Mouse (Mus musculus) hindbrain, embryonic 12.5 days (tissue): ENCODE results near the gene Vmn1r215. TPM values are rescaled to one million over a fixed set of nuclear protein-coding genes. Genes with fewer than 3 reads are reported as not detected.
"Not testable (repeated sequence)": the region's sequence is repeated elsewhere in the genome, so short reads cannot be mapped to it uniquely, and the experiment has no call there.

Source experiments
- ATAC-seq: fragments of 200-750 bp; cut with Nextera tagmentation; 2 replicates; pipeline ENCODE4 v1.8.0; 2017; ENCODE audit warnings: moderate TSS enrichment; ENCODE audit not compliant: low FRiP score
- H3K27ac ChIP-seq: fragments of 300-500 bp; sonication (generic); 2 replicates; pipeline ENCODE4 v1.5.1; 2016; ENCODE audit warnings: mild to moderate bottlenecking
- H3K27me3 ChIP-seq: fragments of 300-500 bp; sonication (generic); 2 replicates; pipeline ENCODE4 v1.6.1; 2016; ENCODE audit warnings: mild to moderate bottlenecking
- H3K36me3 ChIP-seq: fragments of 300-500 bp; sonication (generic); 2 replicates; pipeline ENCODE4 v1.6.1; 2016; ENCODE audit warnings: mild to moderate bottlenecking
- H3K4me1 ChIP-seq: fragments of 300-500 bp; sonication (generic); 2 replicates; pipeline ENCODE4 v1.6.1; 2016
- H3K4me2 ChIP-seq: fragments of 300-500 bp; sonication (generic); replicated peaks from 2 replicates; pipeline ENCODE4 v1.6.1; 2016; ENCODE audit warnings: mild to moderate bottlenecking
- H3K4me3 ChIP-seq: fragments of 300-500 bp; sonication (generic); 2 replicates; pipeline ENCODE4 v1.5.1; 2016; ENCODE audit warnings: mild to moderate bottlenecking
- H3K9ac ChIP-seq: fragments of 300-500 bp; sonication (generic); 2 replicates; pipeline ENCODE4 v1.6.1; 2016; ENCODE audit warnings: mild to moderate bottlenecking, moderate library complexity
- H3K9me3 ChIP-seq: fragments of 300-500 bp; sonication (generic); replicated peaks from 2 replicates; pipeline ENCODE4 v1.6.1; 2016; ENCODE audit warnings: mild to moderate bottlenecking
- WGBS: fragments of 180-500 bp; shearing (Covaris S2); methylation state at CpG from one replicate; pipeline ENCODE4 v1.1.7; 2016; 5-methylcytosine and 5-hydroxymethylcytosine counted together
- polyA plus RNA-seq: library from polyadenylated mRNA; unstranded; fragments of >200 nt; fragmentation: Nextera tagmentation; extraction: Ambion mirVana; gene quantifications from 2 replicates; pipeline ENCODE4 v1.2.1, GENCODE M21; 2016

Gene Vmn1r215
- polyA plus RNA-seq, result not detected in 2 replicates

DNA sequence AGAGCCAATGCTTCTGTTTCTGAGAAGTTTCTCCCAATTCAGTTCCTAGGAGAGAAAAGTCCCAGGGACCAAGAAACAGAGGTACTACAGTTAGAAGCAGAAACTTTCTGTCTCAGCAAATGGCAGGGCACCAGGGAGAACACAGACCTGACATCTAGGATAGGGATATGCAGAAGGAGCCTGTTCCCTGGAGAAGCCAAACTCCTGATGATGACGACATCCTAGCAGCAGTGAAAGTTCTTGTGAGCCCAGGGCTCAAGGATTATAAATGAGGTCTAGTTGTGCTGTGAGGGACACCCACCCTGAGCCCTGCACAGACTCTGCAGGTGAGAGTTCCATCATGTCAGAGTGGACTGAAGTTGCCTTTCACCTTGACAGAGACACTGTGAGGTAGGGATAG is at the start of gene Vmn1r215:
Gene Vmn1r215, plus strand, starts transcription at position 301 of the 400 bp plus-strand sequence.
- no peaks in the 10 kb centered on the region for H3K4me1 ChIP-seq
- H3K9ac ChIP-seq, result no peak within 1 kb of the TSS
- ATAC-seq, result no peak
- H3K36me3 ChIP-seq, result no peaks in the 10 kb centered on the region
- 81% methylated on average over 1 of the region's 1 CpGs for WGBS
- no peak within 1 kb of the TSS for H3K4me2 ChIP-seq
- no peak within 1 kb of the TSS for H3K27ac ChIP-seq
- H3K9me3 ChIP-seq, result no peaks in the 10 kb centered on the region
- no peak within 1 kb of the TSS for H3K4me3 ChIP-seq
- no peaks in the 10 kb centered on the region for H3K27me3 ChIP-seq

DNA sequence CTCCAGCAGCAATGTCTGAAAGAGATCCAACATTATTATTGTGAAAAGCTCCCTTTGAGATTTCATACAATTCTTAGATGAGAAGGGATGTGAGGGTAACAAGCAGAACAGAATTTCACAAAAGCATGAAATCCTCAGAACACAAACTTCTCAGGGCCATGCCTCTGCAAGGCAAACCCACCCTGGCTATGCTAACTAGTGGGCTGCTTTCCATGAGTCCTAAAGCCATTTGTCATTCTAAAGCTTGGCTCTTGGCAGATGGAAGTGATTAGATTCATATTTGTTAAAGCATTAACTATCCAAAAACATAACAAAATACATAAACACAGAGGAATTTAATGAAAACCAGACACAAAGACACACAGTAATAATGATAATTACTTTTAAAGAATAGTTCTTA is 49.7 kb upstream of the Vmn1r215 start:
- Histone ChIP-seq H3K27ac (no peak overlapping the region), H3K9ac (no peak overlapping the region), H3K4me1 (no peaks in the 10 kb centered on the region), H3K4me3 (no peak overlapping the region), H3K36me3 (no peaks in the 10 kb centered on the region), H3K9me3 (no peaks in the 10 kb centered on the region), H3K27me3 (no peaks in the 10 kb centered on the region), H3K4me2 (no peak overlapping the region)
- no peak for ATAC-seq

DNA sequence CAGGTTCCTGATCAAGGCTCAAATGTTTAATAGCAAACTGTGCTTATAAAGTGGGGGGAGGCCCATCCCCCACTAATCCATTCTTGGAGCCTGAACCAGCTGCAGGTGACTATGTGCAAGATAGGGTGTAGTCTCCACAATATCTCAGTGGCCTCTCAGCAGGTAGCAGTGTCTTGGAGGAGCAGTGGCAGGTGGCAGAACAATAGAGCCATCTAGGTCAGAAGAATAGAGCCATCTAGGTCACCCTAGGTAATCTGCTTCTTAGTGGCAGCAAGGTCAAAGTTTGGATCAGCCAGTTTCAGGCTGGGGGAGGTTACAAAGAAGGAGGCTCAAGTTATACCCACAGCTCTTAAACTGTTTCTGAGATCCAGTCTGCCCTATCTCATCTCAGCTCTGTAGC is 43.0 kb upstream of the Vmn1r215 start:
- no peak overlapping the region for H3K9ac ChIP-seq
- no peak overlapping the region for H3K27ac ChIP-seq
- H3K4me1 ChIP-seq, result no peaks in the 10 kb centered on the region
- H3K27me3 ChIP-seq, result no peaks in the 10 kb centered on the region
- H3K9me3 ChIP-seq, result no peaks in the 10 kb centered on the region
- H3K4me2 ChIP-seq, result no peak overlapping the region
- H3K36me3 ChIP-seq, result no peaks in the 10 kb centered on the region
- no peak overlapping the region for H3K4me3 ChIP-seq
- ATAC-seq, result no peak

DNA sequence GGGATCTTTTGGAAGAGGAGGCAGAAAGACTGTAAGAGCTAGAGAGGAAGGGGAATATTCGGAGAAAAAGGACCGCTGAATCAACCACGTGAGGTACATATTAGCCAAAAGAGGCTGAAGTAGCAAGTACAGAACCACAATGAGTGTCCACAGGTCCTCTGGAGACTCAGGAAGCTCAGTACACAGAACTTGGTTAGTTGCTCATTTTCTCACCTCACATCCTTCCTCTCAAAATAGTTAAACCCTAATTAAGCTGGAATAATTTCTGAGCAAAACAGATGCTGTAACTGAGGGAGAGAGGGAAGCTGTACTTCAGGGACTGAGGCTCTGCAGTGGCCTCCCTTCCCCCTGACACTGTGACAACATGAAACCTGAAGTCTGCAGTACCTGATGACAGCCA is 37.7 kb upstream of the Vmn1r215 start, which contains the start of gene Vmn1r214:
Gene Vmn1r214, plus strand, starts transcription at position 301 of the 400 bp plus-strand sequence.
- Histone ChIP-seq H3K4me3 (no peak within 1 kb of the TSS), H3K27ac (no peak within 1 kb of the TSS), H3K4me2 (no peak within 1 kb of the TSS), H3K36me3 (no peaks in the 10 kb centered on the region), H3K9ac (no peak within 1 kb of the TSS), H3K4me1 (no peaks in the 10 kb centered on the region), H3K9me3 (no peaks in the 10 kb centered on the region), H3K27me3 (no peaks in the 10 kb centered on the region)
- ATAC-seq, result no peak
- WGBS, result 90% methylated on average over 3 of the region's 3 CpGs

- no peak overlapping the region for H3K4me3 ChIP-seq
- H3K27me3 ChIP-seq, result no peaks in the 10 kb centered on the region
- no peaks in the 10 kb centered on the region for H3K9me3 ChIP-seq
- WGBS, result 45% methylated on average over 1 of the region's 1 CpGs
- H3K4me2 ChIP-seq, result no peak overlapping the region
- H3K27ac ChIP-seq, result no peak overlapping the region
- no peak overlapping the region for H3K9ac ChIP-seq
- ATAC-seq, result no peak
- no peaks in the 10 kb centered on the region for H3K36me3 ChIP-seq
- no peaks in the 10 kb centered on the region for H3K4me1 ChIP-seq
Observed at GRCm38 (mm10) chr13:23057778-23058177, 10.0 kb upstream of the Vmn1r215 start.

GRCm38 (mm10) chr13:23069312-23069711 is 1.5 kb downstream of the Vmn1r215 start:
- WGBS, result 92% methylated on average over 2 of the region's 2 CpGs
- H3K27me3 ChIP-seq, result no peaks in the 10 kb centered on the region

DNA sequence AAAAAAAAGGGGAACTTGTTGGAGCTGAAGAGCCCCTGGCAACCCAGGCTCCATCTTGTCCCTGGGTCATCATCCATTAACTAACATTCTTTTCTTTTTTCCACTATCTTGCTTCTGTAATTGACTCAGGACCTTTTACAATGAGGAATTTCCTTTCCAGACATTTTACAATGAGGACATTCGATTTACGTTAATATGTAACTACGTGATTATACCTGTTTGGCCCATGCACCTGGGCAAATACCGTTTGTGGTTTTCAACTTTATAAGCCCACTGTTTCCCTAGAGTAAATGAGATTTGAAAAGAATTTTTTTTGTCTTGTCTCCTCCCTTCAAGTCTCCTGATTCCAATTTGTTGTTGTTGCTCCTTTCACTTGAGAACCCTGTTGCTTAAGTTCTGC is 26.6 kb downstream of the Vmn1r215 start:
- no peaks in the 10 kb centered on the region for H3K27me3 ChIP-seq
- H3K9me3 ChIP-seq, result no peaks in the 10 kb centered on the region
- H3K36me3 ChIP-seq, result no peaks in the 10 kb centered on the region
- H3K4me2 ChIP-seq, result no peak overlapping the region
- no peaks in the 10 kb centered on the region for H3K4me1 ChIP-seq
- no peak overlapping the region for H3K9ac ChIP-seq
- no peak for ATAC-seq
- H3K4me3 ChIP-seq, result no peak overlapping the region
- no peak overlapping the region for H3K27ac ChIP-seq
- WGBS, result 93% methylated on average over 4 of the region's 4 CpGs

More at GRCm38 (mm10) chr13:23069312-23069711, 1.5 kb downstream of the Vmn1r215 start:
- Histone ChIP-seq H3K4me3 (no peak overlapping the region), H3K36me3 (no peaks in the 10 kb centered on the region), H3K4me1 (no peaks in the 10 kb centered on the region), H3K9ac (no peak overlapping the region), H3K9me3 (no peaks in the 10 kb centered on the region), H3K27ac (no peak overlapping the region), H3K4me2 (no peak overlapping the region)
- ATAC-seq, result no peak

DNA sequence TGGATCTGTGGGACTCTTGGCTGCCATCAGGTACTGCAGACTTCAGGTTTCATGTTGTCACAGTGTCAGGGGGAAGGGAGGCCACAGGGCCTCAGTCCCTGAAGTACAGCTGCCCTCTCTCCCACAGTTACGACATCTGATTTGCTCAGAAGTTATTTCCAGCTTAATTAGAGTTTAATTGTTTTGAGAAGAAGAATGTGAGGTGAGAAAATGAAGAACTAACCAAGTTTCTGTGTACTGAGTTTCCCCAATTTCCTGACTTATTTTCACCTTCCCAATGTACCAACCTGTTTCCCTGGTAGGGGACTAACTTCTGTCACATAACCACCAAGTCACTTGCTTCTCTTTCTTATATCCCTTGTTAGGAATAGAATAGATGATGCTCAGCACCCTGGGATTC is 50.3 kb downstream of the Vmn1r215 start, which contains the start of gene Vmn1r217:
Gene Vmn1r217, minus strand, starts transcription at position 101 of the 400 bp plus-strand sequence.
- not testable (repeated sequence) for H3K36me3 ChIP-seq

DNA sequence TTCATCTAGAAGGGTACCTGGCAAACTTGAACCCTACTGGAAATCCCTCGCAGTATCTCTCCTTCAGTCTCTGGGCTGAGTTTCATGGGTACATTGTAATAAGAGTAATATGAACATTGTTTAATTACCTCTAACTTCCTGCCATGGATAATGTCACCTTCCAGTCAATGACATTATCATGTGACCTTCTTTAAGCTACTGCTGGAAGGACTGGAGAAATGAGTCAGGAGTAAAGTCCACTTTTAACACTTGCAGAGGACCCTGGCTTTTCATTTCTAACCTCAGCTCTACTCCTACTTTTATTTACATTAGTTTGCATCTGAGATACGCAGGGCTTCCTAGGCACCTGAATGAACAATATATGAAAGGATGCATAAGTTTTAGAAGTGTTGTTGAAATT is 52.8 kb downstream of the Vmn1r215 start:
- Histone ChIP-seq H3K27ac (no peak overlapping the region), H3K9ac (no peak overlapping the region), H3K27me3 (no peaks in the 10 kb centered on the region), H3K36me3 (no peaks in the 10 kb centered on the region), H3K4me3 (no peak overlapping the region), H3K4me2 (no peak overlapping the region), H3K9me3 (no peaks in the 10 kb centered on the region), H3K4me1 (no peaks in the 10 kb centered on the region)
- WGBS, result 87% methylated on average over 2 of the region's 2 CpGs
- ATAC-seq, result no peak

More for the DNA sequence above, 50.3 kb downstream of the Vmn1r215 start, which contains the start of gene Vmn1r217:
- H3K4me3 ChIP-seq, H3K27ac ChIP-seq, ATAC-seq, H3K4me2 ChIP-seq, H3K4me1 ChIP-seq, H3K27me3 ChIP-seq, H3K9ac ChIP-seq, H3K9me3 ChIP-seq: not testable (repeated sequence)
- 80% methylated on average over 1 of the region's 1 CpGs for WGBS

Other genes with a start within 250 kb of the Vmn1r215 start
- gene Vmn1r210, start 236.7 kb upstream of the Vmn1r215 start, polyA plus RNA-seq, result not detected in 2 replicates
- gene Vmn1r211, start 210.5 kb upstream of the Vmn1r215 start, polyA plus RNA-seq, result not detected in 2 replicates
- not detected in 2 replicates for gene Vmn1r212, start 183.8 kb upstream of the Vmn1r215 start, polyA plus RNA-seq
- gene Vmn1r213, start 60.4 kb upstream of the Vmn1r215 start, polyA plus RNA-seq, result not detected in 2 replicates
- gene Vmn1r214, start 37.6 kb upstream of the Vmn1r215 start, polyA plus RNA-seq, result not detected in 2 replicates
- gene Vmn1r217, start 50.2 kb downstream of the Vmn1r215 start, polyA plus RNA-seq, result not detected in 2 replicates
- not detected in 2 replicates for gene Vmn1r218, start 65.1 kb downstream of the Vmn1r215 start, polyA plus RNA-seq
- not detected in 2 replicates for gene Vmn1r219, start 91.3 kb downstream of the Vmn1r215 start, polyA plus RNA-seq
- gene Vmn1r220, start 120.0 kb downstream of the Vmn1r215 start, polyA plus RNA-seq, result not detected in 2 replicates
- gene Vmn1r221, start 146.1 kb downstream of the Vmn1r215 start, polyA plus RNA-seq, result not detected in 2 replicates
- gene Vmn1r222, start 167.9 kb downstream of the Vmn1r215 start, polyA plus RNA-seq, result not detected in 2 replicates
- not detected in 2 replicates for gene Vmn1r223, start 179.1 kb downstream of the Vmn1r215 start, polyA plus RNA-seq